Mouse (Mus musculus) neural tube, embryonic 11.5 days (tissue): ENCODE results near the gene Traip. TPM values are rescaled to one million over a fixed set of nuclear protein-coding genes. Genes with fewer than 3 reads are reported as not detected.
A peak's percentile ranks its signal among the peaks of the same experiment; 100 is the strongest.
"Not testable (repeated sequence)": the region's sequence is repeated elsewhere in the genome, so short reads cannot be mapped to it uniquely, and the experiment has no call there.

Experiments used
- ATAC-seq: fragments of 200-750 bp; cut with Nextera tagmentation; 2 replicates; pipeline ENCODE4 v1.8.0; 2017; ENCODE audit warnings: moderate number of reproducible peaks, mild to moderate bottlenecking, moderate TSS enrichment, moderate library complexity; ENCODE audit not compliant: insufficient read depth, low FRiP score, low TSS enrichment
- DNase-seq: peaks from one replicate; pipeline ENCODE4 v3.0.0-alpha.2; 2015; ENCODE audit warnings: low spot score
- H3K27ac ChIP-seq: fragments of 300-500 bp; sonication (generic); 2 replicates; pipeline ENCODE4 v1.5.1; 2014; ENCODE audit warnings: low read depth, mild to moderate bottlenecking, low read length
- H3K27me3 ChIP-seq: fragments of 300-500 bp; sonication (generic); 2 replicates; pipeline ENCODE4 v1.6.1; 2014; ENCODE audit warnings: mild to moderate bottlenecking, low read length, mixed read lengths; ENCODE audit not compliant: control insufficient read depth, insufficient read depth
- H3K36me3 ChIP-seq: fragments of 300-500 bp; sonication (generic); 2 replicates; pipeline ENCODE4 v1.6.1; 2014; ENCODE audit warnings: mild to moderate bottlenecking, low read length, moderate library complexity, mixed read lengths; ENCODE audit not compliant: control insufficient read depth, insufficient read depth
- H3K4me1 ChIP-seq: fragments of 300-500 bp; sonication (generic); 2 replicates; pipeline ENCODE4 v1.6.1; 2014; ENCODE audit warnings: low read length, mixed read lengths; ENCODE audit not compliant: control insufficient read depth, insufficient read depth
- H3K4me2 ChIP-seq: fragments of 300-500 bp; sonication (generic); 2 replicates; pipeline ENCODE4 v1.6.1; 2014; ENCODE audit warnings: low read depth, mild to moderate bottlenecking, moderate library complexity
- H3K4me3 ChIP-seq: fragments of 300-500 bp; sonication (generic); 2 replicates; pipeline ENCODE4 v1.5.1; 2014; ENCODE audit warnings: low read depth, low read length
- H3K9ac ChIP-seq: fragments of 300-500 bp; sonication (generic); 2 replicates; pipeline ENCODE4 v1.6.1; 2014; ENCODE audit warnings: mild to moderate bottlenecking, low read length
- H3K9me3 ChIP-seq: fragments of 300-500 bp; sonication (generic); 2 replicates; pipeline ENCODE4 v1.6.1; 2016; ENCODE audit warnings: low read length; ENCODE audit not compliant: control insufficient read depth
- WGBS: fragments of 180-500 bp; shearing (Covaris S2); extraction: QIAGEN DNeasy Blood & Tissue Kit; methylation state at CpG from one replicate; pipeline ENCODE4 v1.1.7; 2014; 5-methylcytosine and 5-hydroxymethylcytosine counted together
- polyA plus RNA-seq: library from polyadenylated mRNA; unstranded; fragments of >200 nt; fragmentation: Nextera tagmentation; extraction: Ambion mirVana; gene quantifications from 2 replicates; pipeline ENCODE4 v1.2.1, GENCODE M21; 2014

Gene Traip
- polyA plus RNA-seq, 1 experiment from 2014 or later: 25.7 TPM

- ATAC-seq (no peak), DNase-seq (no peak)
- 93% methylated on average over 5 of the region's 5 CpGs for WGBS
- no peaks in the 10 kb centered on the region for H3K27me3 ChIP-seq
- no peaks in the 10 kb centered on the region for H3K36me3 ChIP-seq
- H3K27ac ChIP-seq: no peak within 1 kb of the TSS
- H3K4me3 ChIP-seq: no peak within 1 kb of the TSS
- H3K4me2 ChIP-seq: no peak within 1 kb of the TSS
- no peaks in the 10 kb centered on the region for H3K4me1 ChIP-seq
- H3K9me3 ChIP-seq: no peaks in the 10 kb centered on the region
- H3K9ac ChIP-seq: no peak within 1 kb of the TSS
Observed at GRCm38 (mm10) chr9:107996049-107996448, 46.1 kb downstream of the Traip start, which contains the start of gene Gm20662. Gm20662 (plus strand) TSS chr9:107996349.

GRCm38 (mm10) chr9:108001922-108002770, 52.2 kb downstream of the Traip start, which contains the start of gene Ip6k1:
Ip6k1 (plus strand) TSS chr9:108002501.
- ATAC-seq: peak; percentile 100
- peak; percentile 99 for DNase-seq
- Histone ChIP-seq H3K27me3 (no peaks in the 10 kb centered on the region), H3K27ac (peak within 1 kb of the TSS; percentile 88), H3K4me3 (peak within 1 kb of the TSS; percentile 97), H3K4me2 (peak within 1 kb of the TSS; percentile 91), H3K36me3 (no peaks in the 10 kb centered on the region), H3K9me3 (no peaks in the 10 kb centered on the region), H3K4me1 (peaks cover 7% of the 10 kb centered on the region; the same call in 1 of the 2 replicates), H3K9ac (peak within 1 kb of the TSS; percentile 95)
- WGBS: under 1% methylated on average over 48 of the region's 51 CpGs

GRCm38 (mm10) chr9:108002778-108003530, 53.0 kb downstream of the Traip start:
- Histone ChIP-seq H3K9me3 (no peaks in the 10 kb centered on the region), H3K27me3 (no peaks in the 10 kb centered on the region), H3K27ac (peak overlapping the region; percentile 88), H3K4me3 (peak overlapping the region; percentile 97), H3K4me1 (peaks cover 7% of the 10 kb centered on the region; the same call in 1 of the 2 replicates), H3K9ac (peak overlapping the region; percentile 95), H3K36me3 (no peaks in the 10 kb centered on the region; the same call in 1 of the 2 replicates), H3K4me2 (peak overlapping the region; percentile 66)
- no peak; the same call in 1 of the 2 replicates for ATAC-seq
- WGBS: under 1% methylated on average over 47 of the region's 50 CpGs
- DNase-seq: no peak

- ATAC-seq: no peak
- 26% methylated on average over 8 of the region's 8 CpGs for WGBS
- Histone ChIP-seq H3K9ac (peak overlapping the region; percentile 95), H3K36me3 (no peaks in the 10 kb centered on the region; the same call in 1 of the 2 replicates), H3K27me3 (no peaks in the 10 kb centered on the region), H3K9me3 (no peaks in the 10 kb centered on the region), H3K4me1 (peaks cover 7% of the 10 kb centered on the region; the same call in 1 of the 2 replicates), H3K4me3 (peak overlapping the region; percentile 97), H3K27ac (no peak overlapping the region), H3K4me2 (peak overlapping the region; percentile 66)
- DNase-seq: peak; percentile 19
Observed at GRCm38 (mm10) chr9:108003531-108003890, 53.6 kb downstream of the Traip start.

- Histone ChIP-seq H3K4me2 (no peak overlapping the region), H3K9ac (no peak overlapping the region), H3K4me3 (no peak overlapping the region), H3K4me1 (peaks cover 7% of the 10 kb centered on the region; the same call in 1 of the 2 replicates), H3K27me3 (no peaks in the 10 kb centered on the region), H3K36me3 (no peaks in the 10 kb centered on the region; the same call in 1 of the 2 replicates), H3K27ac (no peak overlapping the region), H3K9me3 (no peaks in the 10 kb centered on the region)
- DNase-seq (no peak), ATAC-seq (no peak)
- WGBS: 92% methylated on average over 5 of the region's 5 CpGs
Observed at GRCm38 (mm10) chr9:108008041-108008440, 58.1 kb downstream of the Traip start.

- no peak for ATAC-seq
- Histone ChIP-seq H3K27ac (no peak overlapping the region), H3K4me2 (no peak overlapping the region), H3K27me3 (no peaks in the 10 kb centered on the region), H3K9ac (no peak overlapping the region), H3K4me1 (no peaks in the 10 kb centered on the region), H3K9me3 (no peaks in the 10 kb centered on the region), H3K4me3 (no peak overlapping the region), H3K36me3 (no peaks in the 10 kb centered on the region; the same call in 1 of the 2 replicates)
- no peak for DNase-seq
Observed at GRCm38 (mm10) chr9:108010385-108010784, 60.4 kb downstream of the Traip start.

GRCm38 (mm10) chr9:108013577-108013976, 63.6 kb downstream of the Traip start:
- not testable (repeated sequence) for H3K27ac ChIP-seq, H3K36me3 ChIP-seq, DNase-seq, ATAC-seq, H3K27me3 ChIP-seq, H3K9me3 ChIP-seq, H3K4me2 ChIP-seq, H3K4me3 ChIP-seq, H3K9ac ChIP-seq, H3K4me1 ChIP-seq
- WGBS: 100% methylated on average over 2 of the region's 2 CpGs

- Histone ChIP-seq H3K4me3 (no peak overlapping the region), H3K9ac (no peak overlapping the region), H3K27me3 (no peaks in the 10 kb centered on the region), H3K4me1 (no peaks in the 10 kb centered on the region), H3K27ac (no peak overlapping the region), H3K36me3 (no peaks in the 10 kb centered on the region; the same call in 1 of the 2 replicates), H3K4me2 (no peak overlapping the region), H3K9me3 (no peaks in the 10 kb centered on the region)
- ATAC-seq: no peak
- DNase-seq: no peak
- 92% methylated on average over 3 of the region's 3 CpGs for WGBS
Observed at GRCm38 (mm10) chr9:108017127-108017526, 67.2 kb downstream of the Traip start.
